Mouse (Mus musculus) megakaryocyte progenitor cell, adult 5-6 weeks (primary cell): ENCODE measurements around the gene Strbp. TPM values are rescaled to one million over a fixed set of nuclear protein-coding genes. Genes with fewer than 3 reads are reported as not detected.
"Not testable (repeated sequence)": the region's sequence is repeated elsewhere in the genome, so short reads cannot be mapped to it uniquely, and the experiment has no call there.

ENCODE experiments used
- ATAC-seq: replicated peaks from 2 replicates; pipeline ENCODE4 v1.8.0; 2016; ENCODE audit warnings: mild to moderate bottlenecking, moderate TSS enrichment, inconsistent platforms; ENCODE audit not compliant: poor library complexity
- total RNA-seq, 2 experiments: library from RNA; stranded (forward) in 1 of 2; stranded (reverse) in 1 of 2; fragments of 157-497, 149-512 nt in 1 of 2; fragments of 200-1000 nt in 1 of 2; gene quantifications; 2 replicates each; pipeline versions ENCODE4 v1.2.3 to v1.2.4; 2015 to 2017

Strbp gene
- total RNA-seq, 2 experiments from 2014 or later, result 50.3 to 54.8 TPM

DNA sequence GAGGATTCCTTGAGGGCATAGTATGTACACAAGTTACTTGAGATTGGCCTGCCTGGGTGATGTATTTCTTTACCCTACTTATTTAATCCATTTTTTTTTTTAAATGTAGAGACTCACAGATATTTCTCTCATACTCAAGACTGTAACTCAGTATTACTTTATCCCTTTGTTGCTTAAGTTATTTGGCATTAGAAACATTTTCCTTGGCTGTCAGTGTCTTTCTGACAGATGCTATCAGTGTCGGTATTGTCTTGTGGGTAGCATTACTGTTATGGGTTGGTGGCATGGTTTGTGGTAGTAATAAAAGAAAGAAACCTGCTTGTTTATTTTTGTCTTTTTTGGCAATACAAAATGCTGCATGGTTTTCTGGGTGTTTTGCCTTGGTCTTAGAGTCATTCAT lies 172.9 kb downstream of the Strbp start:
- no peak for ATAC-seq

DNA sequence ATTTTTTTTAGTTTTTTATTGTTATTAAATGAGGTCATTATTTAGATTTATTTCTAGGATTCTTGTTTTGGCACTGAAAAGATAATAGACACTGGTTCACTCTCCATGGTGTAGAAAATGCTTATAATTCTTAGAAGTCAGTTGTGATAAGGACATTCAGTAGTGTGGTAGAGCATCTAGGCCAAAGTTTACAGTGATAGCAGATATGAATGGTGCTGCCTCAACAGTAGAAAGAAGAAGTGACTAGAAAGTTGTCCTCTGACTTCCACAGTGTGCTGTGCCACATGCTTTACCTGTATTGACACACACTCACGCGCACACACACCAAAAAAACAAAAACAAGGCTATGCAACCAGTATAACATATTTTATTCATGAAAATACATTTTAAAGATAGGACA lies 174.3 kb downstream of the Strbp start:
- peak; percentile 37; the same call in 1 of the 2 replicates for ATAC-seq

- no peak for ATAC-seq
Measured at GRCm38 (mm10) chr2:37527587-37527986, 176.1 kb downstream of the Strbp start.

DNA sequence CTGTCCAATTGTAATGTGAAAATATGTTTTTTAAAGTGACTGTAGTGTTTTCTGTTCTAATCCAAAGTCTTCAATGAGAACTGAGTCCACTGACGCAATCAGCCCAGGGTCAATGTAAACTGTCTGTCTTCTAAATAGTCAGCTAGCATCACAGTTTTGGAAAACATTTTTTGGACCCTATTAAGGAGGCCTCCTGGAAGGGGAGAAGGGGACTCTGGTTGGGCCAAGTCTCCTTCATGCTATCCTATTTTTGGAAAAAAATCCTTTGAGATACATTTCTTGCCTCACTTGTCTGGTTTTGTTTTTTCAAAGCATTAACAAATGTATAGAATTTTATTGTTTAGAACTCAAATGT lies 184.4 kb downstream of the Strbp start:
- no peak for ATAC-seq

DNA sequence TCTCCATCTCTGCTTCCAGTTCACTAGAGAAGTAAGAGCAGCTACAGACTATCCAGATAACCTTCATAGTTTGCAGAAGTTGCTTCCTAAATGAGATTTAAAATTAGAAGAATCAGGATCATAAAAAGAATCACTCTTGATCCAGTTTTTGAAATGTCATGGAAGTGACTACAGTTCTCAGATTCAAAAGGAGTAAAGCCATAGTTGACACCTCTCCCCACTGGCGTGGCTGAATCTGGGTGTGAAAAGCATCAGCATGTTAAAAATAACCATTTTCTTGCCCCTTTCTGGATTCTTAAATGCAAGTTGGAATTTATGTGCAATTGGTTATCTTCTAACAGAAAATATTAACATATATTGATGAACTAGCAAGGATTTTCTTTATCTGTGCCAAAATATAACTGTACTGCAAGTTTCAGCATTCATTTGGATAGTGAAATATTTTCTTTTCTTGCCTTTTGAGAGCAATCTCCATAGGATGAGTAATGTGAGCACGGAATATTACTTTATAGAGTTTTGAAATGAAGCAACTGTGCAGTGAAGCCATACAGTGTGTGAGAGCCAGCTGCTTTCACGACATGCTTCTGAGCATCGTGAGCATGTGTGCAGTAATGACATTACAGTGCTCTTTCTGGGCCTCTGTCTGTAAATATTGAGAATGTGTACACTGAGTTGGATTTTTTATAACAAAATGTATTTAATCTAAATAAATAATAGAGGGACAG lies 184.9 kb downstream of the Strbp start:
- ATAC-seq, result no peak

- no peak for ATAC-seq
Measured at GRCm38 (mm10) chr2:37516922-37517462, 186.7 kb downstream of the Strbp start.

DNA sequence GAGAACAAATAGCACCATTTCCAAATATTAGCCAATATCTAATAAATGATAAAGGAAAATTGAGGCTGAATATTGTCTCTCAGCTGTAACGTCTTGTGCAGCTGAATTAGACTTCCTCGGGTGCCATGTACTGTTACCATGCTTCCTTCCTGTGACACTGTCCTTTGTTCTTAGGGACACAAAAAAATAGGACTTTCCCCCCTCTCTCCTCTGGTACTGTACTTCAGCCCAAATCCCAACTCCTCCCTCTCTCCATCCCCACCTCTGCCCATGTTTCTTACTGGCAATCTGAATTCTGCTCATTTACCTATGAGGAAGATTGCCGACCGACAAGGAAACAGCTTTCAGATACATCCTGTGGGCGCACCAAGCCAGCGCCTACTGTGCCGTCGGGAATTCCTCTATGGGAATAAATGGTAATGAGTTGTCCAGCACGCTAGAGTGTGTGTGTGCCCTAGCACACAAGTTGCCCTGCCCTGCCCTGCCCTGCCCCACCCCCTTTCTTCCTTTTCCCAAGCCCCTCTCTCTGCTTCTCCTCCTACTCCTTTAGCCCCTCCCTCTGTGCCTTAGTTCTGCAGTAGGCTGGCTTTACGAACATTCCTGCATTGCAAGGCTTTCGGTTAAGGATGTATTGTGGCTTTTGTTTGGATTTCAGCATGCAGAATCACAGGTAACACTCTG lies 187.5 kb downstream of the Strbp start, which contains the start of gene Gpr21:
TSS of gene Gpr21 (plus strand) at position 303 of the 681 bp plus-strand sequence.
- no peak for ATAC-seq

GRCm38 (mm10) chr2:37511134-37511901 lies 192.3 kb downstream of the Strbp start:
- ATAC-seq, result no peak

DNA sequence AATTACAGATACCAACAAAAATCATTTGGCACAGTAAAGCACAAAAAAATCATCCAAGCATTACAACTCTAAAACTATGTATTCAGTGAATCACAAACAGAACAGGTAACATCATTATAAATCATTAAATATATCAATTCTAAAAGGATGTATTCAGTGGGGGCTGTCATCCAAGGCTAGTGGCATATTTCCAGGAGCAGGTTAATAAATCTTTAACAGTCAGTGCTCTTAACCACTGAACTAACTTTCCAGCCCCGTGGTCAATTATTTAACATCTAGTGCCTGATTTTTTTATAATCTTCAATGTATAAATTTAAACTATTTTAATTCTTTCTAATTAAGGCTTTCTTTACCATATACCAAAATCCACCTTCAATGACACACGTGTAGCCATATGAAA lies 197.8 kb downstream of the Strbp start:
- not testable (repeated sequence) for ATAC-seq

- no peak for ATAC-seq
Measured at GRCm38 (mm10) chr2:37497321-37497720, 206.3 kb downstream of the Strbp start.

DNA sequence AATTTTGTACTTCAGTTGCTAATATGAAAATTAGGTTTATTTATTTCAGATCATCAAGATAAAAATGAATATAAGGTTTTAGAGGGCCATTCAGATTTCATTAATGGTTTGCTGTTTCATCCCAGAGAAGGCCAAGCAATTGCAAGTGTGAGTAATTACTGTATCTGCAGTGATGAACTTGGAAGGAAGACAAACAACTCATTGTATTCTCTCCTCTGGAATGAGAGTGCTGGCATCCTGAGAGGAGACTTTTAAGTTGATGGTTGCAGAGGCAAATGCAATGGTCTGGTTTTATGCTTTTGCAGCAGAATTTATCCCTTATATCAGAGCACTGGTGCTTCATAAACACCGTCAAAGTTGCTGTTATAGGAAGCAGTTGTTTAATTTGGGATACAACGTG lies 214.7 kb downstream of the Strbp start:
- no peak for ATAC-seq

DNA sequence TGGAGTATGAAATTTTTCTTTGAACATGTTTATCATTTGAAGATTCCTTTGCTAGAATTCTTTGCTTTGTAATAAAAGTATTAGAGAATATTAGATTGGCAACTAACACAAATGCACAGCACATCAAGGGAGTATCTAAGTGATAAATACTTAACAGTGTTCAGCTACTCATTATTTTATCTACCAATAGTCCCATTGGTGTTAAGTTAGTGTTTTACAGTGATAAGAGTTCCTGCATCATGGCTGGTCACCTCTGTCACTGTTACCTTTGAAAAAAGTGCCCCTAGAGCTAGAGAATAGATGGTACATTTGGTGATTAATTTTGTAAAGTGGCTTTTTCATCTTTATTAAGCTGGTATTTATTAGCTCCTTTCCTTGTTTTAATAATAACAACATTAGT lies 217.3 kb downstream of the Strbp start:
- peak; percentile 44; the same call in 1 of the 2 replicates for ATAC-seq

DNA sequence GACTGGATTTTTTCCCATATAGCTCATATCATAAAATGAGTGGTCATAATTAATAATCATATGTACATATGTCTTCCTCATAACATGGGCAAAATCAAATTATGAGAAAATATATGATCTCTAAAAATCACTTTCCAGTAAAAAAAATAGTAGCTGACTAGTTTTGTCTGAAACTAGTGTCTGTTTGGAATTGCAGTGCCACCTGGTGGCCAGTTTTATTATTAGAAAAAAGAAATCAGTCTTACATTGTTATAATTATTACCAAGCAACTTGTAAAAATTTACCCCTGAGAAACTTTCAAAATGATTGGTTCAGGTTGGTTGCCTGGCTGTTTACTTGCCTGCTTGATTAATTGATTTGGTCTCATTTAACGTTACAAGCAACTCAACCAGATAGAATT lies 218.3 kb downstream of the Strbp start:
- ATAC-seq, result peak; percentile 70

GRCm38 (mm10) chr2:37484165-37484564 lies 219.5 kb downstream of the Strbp start:
- ATAC-seq, result 0 out of 2 replicates have a peak, but pooled peaks have one; percentile 20

- peak; percentile 37; the same call in 1 of the 2 replicates for ATAC-seq
Measured at GRCm38 (mm10) chr2:37480039-37480438, 223.6 kb downstream of the Strbp start.

- 0 out of 2 replicates have a peak, but pooled peaks have one; percentile 42 for ATAC-seq
Measured at GRCm38 (mm10) chr2:37479559-37479958, 224.1 kb downstream of the Strbp start.

- peak; percentile 46 for ATAC-seq
Measured at GRCm38 (mm10) chr2:37466266-37466665, 237.4 kb downstream of the Strbp start.

GRCm38 (mm10) chr2:37460707-37461106 lies 243.0 kb downstream of the Strbp start:
- no peak for ATAC-seq

DNA sequence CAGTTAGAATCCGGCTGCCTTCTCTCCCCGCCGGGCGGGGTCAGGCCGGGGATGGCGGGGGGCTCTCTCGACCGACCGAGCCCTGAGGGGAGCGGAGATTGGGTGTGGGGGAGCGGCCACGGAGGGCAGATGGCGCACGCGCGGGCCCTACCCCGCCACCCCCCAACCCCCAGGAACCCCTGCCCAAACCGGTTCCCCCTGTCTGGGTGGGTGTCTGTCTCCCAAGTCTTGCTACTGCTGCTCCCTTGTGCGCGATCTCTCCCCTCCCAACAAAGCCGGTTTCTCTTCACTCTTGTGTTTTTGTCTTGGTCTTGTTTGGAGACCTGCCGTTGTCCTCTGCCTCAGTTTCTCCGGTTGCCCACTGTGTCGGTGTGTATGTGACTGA lies 251.3 kb downstream of the Strbp start:
- peak; percentile 38 for ATAC-seq

DNA sequence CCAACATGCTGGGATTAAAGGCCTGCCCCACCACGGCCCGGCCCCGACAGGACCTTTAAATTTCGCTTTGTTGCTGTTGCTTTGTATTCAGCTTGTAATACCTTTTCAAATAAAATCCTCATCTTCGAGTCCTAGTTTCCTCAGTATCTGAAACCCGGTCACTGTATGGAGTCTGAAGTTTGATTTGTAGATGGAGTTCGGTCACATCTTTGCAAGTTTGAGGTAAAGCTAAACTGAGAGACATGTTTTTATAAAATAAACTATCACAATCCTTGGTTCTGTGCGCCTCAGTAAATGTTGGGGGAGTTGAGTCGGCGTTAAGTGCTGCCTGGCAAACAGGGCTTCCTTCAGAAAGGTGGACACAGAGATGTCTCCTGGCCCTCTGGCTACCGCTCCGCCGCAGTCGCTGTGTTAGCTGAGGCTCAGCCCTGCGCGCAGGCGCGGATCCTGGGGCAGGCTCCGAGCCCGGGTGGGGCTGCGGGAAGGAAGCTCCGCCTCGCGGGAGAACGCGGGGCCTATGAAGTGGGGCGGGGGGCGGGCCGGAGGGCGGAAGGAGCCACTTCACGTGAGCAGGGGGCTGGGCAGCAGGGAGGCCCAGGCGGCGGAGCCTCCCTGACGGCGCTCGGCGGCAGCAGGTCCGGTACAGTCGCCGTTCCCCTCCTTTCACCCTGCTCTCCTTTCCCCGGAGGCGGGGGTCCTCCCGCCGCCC lies 251.8 kb downstream of the Strbp start:
- ATAC-seq, result peak; percentile 98
